Mouse (Mus musculus) kidney, adult 18-20 months (tissue): ENCODE measurements at regions not wholly inside any gene's neighbourhood (a gene's known extent, or its start where the extent isn't known, plus 50 kb on each side); places are given as distances from the start of the nearest gene placed in this dataset.

Source experiments
- DNase-seq: peaks from one replicate; pipeline ENCODE4 v3.0.0; 2021

DNA sequence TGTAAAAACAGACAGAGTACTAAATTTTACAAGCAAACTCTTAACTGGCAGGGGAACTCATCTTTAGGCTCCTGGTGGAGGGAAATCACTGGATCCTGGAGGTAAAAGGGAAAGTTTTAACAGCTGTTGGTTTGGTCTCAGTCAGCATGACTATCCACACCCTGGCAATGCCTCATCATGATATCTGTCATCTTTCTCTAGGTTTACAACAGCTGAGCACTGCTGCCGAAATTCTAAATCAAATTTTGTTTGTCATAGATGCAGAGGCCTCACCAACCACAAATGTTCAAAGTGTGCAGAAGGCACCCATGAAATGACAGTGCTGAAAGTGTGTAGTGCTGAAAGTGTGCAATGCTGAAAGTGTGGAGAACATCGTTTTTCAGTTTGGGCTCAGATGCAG, 180.6 kb upstream of the Lpp start:
- DNase-seq: no peak

DNA sequence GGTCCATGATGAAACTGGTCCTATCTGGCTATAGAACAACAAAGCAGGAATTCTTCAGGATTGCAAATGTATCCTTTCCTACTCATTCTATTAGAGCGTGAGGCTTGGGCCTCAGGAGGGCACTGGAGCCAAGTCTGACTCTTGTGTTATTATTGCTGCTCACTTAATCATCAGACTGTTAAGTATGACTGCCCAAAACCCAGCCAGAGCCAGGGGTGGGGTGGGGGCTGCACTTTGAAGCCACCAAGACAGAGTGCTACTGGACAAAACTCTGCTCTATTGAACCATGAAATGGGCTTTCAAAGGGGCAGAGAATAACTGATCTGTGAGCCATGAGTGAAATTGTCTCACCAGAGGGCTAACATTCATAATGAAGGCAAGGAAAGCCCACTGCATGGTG, 181.7 kb upstream of the Lpp start:
- DNase-seq: no peak

DNA sequence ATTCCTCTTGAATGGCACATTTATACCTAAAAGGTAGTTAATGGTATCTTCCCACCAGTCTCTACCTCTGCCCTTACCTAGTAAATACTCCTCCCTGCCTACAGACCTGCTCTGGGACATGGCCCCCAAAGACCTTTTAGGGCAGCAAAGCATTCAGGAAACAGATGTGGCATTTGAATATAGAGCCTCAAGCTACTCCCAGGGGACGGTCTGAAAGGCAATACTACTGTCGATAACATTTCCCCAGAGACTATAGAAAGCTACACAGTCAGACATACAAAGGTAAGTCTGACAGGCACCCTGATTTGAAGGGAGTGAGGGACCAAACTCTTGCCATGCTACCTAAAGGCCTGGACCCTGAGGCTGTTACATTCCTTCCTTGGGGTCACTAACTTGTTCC, 184.4 kb upstream of the Lpp start:
- DNase-seq: no peak

DNA sequence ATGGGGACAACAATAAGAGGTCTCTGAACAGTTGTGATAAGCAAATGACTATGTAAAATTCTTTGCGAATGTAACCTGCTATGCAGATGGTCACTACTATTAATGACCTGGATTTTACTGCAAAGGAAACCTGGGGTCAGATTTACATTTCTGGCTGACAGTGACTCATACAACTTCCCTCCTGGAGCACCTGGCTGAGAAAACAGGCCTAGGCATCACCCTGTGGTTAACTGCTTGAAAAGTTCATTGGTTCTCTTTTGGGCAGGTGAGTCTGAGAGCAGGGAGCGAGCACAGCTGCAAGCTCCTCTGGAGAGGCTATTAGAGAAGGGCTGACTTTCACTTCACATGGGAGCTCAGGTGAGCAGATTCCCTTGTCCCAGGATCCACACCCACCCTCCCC, 185.2 kb upstream of the Lpp start:
- DNase-seq: no peak

DNA sequence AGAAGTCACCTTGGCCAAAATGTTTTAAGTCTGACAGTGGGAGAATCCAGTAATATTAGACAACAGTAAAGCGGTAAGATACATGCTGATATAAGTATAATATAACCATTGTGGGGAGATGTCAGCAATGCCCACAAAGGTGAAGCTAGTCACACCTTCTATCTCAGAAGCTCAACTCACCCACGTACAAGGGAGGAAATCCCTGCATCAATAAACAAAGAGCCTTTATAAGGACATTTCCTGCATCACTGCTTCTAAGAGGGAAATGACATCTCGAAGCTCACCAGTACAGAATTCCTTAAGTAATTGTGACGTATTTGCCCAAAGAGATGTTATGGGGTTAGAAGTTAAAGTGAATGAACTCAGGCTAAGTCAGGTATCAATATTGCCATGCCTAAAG, 186.3 kb upstream of the Lpp start:
- no peak for DNase-seq

DNA sequence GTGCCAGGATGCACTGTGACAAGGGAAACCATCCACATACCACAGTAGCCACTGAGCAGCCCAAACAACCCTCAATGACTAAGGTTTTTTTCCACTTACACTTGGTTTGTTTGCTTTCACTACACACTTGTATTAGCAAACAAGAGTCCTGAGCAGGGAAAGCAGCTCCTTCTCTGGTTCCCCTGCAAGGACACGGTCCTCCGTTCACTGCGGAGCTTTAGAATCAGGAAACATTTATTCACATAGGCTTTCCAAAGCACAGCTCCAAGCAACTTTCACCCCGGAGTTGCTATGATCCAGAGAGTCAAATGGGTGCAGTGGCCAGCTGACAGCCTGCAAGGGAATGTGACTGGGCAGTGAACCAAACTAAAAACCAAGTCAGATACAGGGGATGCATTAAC, 186.8 kb upstream of the Lpp start:
- peak; percentile 15 for DNase-seq

DNA sequence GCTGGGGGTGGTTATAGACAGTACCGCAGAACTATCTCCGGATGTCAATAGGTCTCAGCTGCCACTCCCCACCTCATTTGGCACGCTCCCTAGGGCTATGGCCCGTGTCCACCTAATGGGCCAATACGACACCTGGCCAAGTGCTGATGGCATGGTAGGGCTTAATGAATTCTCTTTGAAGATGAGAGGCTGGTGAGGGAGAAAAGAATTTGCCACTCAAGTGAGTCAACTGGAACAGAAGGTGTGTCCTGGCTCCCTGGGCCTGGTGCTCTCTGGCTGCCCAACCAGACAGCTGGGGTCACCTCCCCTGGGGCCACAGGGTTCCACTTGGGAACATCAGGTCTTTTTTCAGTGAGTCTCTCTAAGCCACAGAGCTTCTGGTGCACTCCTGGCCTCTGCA, 187.7 kb upstream of the Lpp start:
- peak; percentile 25 for DNase-seq

DNA sequence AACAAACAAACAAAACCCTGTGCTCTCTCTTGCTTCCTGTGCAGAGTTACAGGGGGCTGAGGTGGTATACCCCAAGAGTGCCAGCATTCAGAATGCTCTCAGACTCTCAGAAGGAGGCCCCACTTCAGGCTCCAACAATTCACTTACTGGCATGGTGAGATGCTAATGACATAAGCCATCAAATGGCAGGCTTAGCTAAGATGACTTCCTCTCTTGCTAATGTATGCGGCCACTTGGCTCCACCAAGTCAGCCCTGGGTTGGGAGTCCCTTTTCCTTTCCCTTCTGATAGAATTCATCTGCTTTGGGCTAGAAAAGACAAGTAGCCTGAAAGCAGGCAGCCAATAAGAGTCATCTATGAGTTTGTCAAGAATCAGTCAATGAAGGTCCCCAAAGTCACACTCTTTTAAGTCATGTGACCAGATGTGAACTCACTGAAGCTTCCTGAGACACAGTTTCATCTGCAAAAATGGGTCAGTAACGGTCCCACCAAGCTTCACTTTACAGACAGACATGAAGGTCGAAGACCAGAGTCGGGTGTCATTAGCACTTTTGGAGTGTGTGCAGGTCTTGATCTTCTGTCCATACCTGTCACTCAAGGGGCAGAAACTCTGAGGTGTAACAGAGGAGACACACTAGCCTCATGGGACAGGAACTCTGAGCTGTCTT, 189.1 kb upstream of the Lpp start:
- DNase-seq: no peak

DNA sequence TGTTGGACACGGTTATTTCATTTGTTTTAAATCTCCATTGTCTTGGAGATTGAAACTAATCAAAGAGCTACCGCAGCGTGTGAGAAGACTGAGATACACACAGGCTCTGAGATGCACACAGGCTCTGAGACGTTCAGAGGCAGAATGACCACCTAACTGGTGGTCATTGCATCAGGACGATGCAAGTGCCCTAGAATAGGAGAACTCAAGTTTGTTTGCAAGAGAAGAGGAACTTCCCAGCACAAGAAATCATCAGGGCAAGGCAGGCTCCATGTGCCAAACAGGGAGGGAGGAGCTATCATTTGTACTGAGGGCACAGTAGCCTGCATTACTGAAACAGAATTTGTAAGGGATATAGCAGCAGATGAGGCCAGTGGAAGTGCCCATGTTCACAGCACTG, 190.7 kb upstream of the Lpp start:
- no peak for DNase-seq

DNA sequence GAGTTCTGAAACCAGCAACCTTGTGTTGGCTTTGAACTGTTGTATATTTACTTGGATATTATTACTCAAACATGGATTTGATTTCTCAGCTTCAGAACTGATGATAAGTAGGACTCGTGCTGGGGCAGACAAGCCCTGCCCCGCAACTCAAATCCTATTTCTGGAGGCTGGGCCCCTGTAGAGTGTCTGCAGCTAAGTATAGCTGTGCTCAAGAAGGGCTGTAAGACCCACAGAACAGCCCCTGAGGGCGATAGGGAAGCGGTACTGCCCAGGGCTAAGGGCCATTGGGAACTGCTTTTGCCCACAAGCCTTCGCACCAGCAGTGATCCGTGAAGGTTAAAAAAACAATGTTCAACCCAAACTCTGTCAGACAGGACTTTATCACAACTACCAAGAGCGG, 191.9 kb upstream of the Lpp start:
- DNase-seq: no peak

DNA sequence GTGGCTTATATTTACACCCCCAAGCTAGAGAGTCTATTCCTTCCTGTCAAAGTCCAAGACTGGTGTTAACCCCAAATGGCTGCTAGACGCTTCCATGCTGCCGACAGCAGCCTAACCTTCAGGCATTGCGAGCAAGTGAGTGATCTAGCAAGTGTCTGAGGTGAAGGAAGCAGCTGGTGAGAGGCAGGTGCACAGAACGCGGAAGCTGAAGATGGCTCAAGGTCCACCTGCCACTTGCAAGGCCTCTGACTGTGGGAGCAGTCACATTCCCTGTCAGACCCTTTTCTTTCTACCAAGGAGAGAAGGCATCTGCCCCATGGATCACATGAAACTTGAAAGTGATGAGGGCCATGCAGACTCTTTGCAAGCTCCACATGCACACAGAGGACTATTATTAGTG, 193.1 kb upstream of the Lpp start:
- no peak for DNase-seq

DNA sequence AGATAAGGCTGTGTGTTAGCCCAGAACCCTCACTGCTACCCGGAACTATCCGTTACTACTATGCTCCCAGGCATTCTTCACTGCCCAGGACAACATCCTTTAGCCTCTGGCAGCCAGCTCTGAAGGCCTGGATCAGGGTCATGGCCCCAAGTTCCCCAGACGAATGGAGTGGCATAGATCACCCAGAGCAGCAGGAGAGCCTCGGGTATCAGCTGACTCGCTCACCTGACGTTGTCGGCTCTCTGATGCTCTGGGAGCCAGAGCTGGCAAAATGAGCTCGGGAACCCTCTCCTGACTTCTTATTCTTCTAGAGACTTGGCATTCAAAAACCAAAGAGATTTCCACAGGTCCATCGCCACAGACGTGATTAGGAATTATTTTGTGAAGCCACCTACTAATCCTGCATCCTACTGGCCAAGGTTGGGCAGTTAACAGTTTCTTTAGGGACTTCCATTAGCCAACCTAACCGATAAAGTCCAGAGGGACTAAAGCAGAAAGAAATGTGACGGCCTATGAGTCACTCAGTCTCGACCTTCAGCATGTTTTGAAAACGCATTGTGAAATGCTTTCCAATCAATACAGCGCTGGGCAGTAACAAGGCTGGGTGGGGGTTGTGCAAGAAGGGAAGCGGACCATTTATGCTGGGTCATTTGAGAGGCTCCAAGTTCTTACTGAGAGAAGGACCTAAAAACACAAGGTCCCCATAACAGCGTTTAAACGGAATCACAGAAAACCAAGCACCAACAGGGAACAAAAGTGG, 193.7 kb upstream of the Lpp start:
- DNase-seq: no peak

DNA sequence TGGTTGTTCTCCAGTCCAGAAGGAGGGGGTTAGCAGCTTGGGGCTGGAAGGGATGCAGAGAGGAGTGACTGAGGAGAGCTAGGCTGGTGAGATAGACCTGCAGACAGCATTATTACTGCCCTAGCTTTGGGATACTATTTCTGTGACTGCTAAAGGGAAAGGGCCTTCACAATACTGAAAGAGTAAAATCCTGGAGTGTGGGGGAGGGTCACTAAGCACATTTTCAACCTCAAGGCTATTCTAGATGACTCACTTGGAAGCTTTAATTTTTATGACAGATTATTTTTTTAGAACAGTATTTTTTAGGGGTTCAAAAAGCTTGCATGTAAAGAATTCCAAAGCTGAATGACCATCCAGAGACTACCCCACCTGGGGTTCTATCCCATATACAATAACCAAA, 195.0 kb upstream of the Lpp start:
- DNase-seq: no peak

DNA sequence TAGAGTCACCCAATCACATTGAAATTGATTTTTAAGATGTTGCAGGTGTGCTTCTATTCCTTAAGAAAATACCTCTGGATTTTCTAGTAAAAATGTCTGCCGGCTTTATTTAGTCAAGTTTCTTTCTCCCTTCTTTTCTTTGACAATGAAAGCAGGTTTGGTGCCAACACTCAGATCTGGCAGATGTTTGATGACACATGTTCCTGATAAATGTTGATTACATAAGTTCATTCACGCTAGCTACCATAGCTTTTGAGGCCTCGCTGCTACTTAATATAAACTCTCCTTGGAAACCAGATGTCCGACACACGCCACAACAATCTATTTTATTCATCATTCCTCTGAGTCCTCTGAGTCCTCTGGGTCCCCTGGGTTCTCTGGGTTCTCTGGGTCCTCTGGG, 195.7 kb upstream of the Lpp start:
- DNase-seq: no peak

DNA sequence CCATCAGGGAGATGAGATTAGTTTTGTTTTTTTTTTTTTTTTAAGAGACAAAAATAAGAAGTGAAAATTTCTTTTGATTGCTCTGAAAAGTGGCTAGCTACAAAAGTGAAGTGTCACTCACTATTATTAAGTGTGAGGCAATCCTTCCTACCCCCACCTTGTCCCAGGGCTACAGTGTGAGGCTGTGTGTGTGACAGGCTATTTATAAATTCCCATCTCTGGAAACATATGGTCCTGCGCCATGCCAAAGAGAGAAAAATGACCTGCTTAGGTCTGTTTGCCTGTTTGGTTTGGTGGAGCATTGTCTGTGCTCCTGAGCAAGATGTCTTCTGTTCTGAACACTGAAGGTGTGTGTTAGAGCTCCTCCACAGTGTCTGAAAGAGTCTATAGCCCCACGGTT, 199.4 kb upstream of the Lpp start:
- no peak for DNase-seq

DNA sequence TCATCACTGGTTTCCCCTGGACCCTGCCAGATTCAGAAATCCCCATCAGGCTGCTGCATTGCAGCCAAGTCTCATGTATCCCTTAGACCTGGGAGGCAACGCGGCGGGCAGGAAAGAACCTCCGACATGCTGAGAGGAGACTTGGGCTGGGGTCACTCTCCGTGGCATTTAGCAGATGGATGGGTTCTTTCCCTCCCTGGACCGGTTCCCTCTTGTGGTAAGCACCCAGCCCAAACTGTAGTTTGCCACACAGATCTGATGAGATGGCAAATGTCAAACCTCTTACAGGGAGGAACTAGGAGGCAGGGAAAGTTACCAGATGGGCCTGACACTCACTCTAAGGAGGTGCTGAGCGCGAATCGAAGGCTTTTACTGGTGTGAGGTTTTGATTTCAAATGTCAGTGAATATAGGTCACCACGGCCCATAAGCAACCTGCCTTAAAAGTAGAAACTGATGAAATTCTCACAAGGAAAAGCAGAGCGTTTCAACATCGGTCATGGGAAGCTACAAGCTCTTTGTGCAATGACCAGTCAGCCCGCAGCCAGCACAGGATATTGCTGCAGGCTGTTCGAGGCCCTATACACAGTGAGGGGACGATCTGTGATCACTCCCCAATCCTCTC, 199.9 kb upstream of the Lpp start:
- no peak for DNase-seq

DNA sequence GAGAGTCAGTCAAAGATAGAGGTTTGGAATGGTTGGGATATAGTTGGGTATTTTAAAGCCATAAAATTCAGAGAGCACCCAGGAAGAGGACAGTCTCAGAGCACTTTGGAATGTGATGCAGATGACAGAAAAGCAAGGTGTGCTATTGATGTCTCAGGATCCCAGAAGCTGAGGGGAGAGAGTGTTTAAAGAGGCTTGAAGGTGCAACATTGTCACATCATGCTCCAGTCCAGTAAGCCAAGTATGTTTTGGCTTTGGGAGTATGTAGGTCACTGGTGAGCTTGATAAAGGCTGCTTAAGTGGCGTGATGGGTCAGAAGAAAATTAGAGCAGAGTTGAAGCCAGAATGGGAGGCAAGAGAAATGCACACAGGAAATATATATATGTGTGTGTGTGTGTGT, 201.3 kb upstream of the Lpp start:
- no peak for DNase-seq

DNA sequence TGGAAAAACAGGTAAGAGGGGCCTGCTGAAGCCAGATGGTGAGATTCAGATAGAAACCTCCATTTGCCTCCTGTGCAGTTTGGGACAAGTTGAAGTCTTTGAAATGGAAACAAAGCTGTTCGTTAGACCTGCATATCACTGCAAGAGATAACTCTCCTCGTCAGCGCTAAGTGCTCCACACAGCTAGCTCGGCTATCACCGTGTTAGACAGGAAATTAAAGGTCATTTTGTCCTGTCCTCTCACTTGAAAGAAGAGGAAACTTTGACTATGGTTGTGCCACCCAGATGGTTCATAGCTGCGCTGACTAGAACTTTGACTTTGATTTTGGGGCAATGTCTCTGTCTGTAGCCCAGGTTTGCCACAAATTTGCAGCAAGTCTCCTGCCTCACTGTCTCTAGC, 198.5 kb upstream of the Bcl6 start:
- no peak for DNase-seq

DNA sequence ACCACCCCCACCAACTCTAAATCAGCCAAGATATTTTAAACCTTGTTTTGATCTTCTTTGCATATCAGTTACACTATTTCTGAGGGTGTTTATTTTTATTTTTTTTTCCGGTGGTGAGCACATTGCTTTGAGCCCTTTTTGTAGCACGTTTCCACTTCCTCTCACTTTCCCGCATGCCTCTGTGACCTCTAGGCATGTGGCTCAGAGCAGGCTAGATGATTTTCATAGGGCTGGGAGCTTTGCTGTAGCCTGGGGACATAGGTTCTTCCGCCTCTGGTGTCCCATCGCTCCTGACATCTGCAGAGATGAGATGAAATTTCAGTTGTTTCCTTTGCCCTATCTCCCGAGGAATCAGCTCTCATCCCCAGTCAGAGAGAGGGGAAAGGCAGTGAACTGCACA, 197.3 kb upstream of the Bcl6 start:
- DNase-seq: no peak

DNA sequence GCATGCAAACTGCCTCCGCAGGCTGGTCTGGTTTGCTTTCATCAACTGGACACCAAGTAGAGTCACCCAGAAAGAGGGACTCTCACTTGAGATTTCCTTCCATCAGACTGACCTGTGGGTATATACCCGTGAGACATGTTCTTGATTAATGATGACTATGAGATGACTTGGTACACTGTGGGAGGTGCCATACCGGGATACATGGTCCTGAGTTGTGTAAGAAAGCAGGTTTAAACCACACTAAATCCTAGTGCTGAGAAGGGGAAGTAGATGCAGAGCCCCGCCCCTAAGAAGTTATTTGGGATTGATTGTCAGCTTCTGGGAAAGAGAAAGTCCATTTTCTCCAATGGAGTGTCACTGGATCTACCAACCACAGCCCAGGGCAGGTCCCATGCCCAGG, 196.2 kb upstream of the Bcl6 start:
- DNase-seq: no peak

DNA sequence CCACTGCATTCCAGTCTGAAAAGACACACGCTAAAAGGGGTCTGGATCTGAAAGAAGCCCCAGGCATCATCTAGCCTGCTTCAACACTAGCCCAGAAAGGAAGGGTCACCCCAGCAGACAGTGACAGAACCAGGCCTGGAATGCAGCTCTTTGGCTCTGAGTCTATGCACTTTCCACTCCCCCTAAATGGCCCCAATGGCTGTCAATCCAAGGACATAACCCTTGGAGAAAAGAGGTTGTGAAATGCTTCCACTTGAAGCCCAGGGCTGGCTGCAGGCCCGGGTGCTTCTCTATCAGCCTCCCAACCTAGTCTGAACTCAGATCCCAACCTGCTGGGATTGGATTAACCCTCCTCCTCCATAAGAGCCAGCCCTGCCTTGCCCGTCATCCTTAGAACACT, 194.6 kb upstream of the Bcl6 start:
- DNase-seq: peak; percentile 7

DNA sequence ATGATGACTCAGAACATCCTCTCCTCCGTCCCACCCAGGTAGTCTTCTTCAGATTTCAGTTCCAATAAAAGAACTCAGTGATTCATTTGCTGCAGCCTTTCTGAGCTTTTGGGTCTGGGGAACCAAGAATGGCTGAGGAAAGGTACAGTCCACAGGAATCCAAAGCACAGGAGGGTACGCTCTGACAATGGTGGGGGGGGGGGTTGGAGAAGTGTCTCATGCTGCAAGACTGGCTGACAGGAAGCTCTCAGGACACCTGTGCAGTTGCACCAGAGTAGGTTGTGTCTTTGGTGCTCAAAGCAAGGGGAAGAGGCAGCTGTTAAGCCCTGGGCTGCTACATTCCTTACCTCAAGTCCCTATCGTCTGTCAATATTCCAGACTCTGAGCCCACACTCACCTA, 192.7 kb upstream of the Bcl6 start:
- no peak for DNase-seq

DNA sequence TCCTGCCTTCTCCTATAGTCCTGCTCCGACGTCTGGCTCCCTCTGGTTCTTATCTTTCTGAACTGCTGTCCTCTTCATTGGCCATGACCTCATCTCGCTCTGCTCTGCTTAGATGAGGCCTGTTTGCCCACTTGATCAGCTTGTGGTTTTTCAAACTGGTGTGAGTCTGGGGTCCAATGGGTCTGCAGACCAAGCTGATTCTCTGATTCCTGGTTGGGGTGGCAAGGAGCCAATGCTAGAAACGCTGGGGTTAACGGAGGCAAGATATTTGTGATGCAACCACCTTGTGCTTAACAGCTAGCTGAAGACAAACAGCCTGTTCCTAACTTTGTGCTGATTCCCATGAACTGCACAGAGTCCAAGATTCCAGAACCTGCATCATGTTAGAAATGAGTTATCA, 192.0 kb upstream of the Bcl6 start:
- DNase-seq: no peak

DNA sequence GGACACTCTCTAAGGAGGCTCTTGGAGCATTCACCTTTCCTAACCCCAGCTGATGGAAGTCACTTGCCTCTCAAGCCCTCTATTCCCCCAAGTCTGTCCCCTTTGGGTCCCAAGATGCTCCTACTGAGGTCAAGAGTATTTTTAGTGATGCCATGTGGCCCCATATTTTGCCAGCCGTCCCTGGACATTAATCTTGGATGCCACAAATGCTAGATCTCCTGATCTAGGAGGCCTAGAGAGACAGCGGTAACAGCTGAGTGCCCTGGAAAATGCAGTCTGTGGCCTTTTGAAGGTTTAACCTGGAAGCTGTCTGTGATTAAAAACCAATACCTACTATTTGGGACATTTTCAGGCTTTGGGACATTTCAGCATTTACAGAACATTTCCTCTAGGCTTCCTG, 188.9 kb upstream of the Bcl6 start:
- DNase-seq: no peak

DNA sequence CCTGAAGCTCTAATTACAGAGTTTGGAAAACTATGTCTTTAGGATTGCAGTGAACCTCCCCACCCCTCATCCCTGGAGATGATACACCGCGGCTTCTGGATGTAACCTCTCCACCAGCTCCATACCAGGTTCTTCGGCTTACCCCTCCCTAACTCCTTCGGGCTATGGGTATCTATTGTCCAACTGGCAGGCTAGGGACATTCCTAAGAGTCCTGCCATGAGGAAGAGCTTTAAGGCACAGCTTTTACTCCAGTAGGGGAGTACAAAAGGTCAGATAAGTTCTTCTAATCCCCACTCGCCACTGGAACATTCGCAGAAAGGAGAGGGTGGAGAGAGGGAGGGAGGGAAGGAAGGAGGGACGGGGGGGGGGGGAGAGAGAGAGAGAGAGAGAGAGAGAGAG, 188.5 kb upstream of the Bcl6 start:
- DNase-seq: no peak
